In the genomic region with DNA sequence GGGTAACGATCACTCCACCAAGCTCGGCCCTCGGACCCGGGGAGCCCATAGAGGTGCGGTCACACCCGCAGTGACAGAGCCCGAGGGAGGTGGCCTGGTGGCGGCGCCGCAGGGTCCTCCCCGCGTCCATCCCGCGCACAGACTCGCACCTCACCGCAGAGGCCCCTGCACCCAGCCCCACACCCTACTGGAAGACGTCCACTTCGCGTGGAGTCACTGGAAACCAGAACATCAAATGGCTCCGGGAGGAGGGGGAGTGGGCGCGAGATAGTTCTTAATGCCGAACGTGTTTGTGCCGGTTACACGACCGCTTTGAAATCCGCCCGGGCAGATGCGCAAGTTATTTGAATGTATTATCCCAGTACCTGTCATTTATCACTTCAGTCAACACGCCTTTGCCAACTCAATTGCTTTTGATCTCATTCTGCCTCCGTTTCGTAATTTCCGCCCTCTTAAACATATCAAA, we compare ENCODE assay signal across 7 mouse cellular contexts. TPM values are rescaled to one million over a fixed set of nuclear protein-coding genes. Genes with fewer than 3 reads are reported as not detected.
DNase-seq lines count a peak whose midpoint lies in the region; ATAC-seq and TF ChIP-seq lines count a peak whose summit lies in the region.

No protein-coding gene starts in this region.

- H3K9ac ChIP-seq in limb, embryonic 14.5 days (ENCODE audit: low read depth, low read length, severe bottlenecking): peak overlapping the region; percentile 69
- peak overlapping the region; percentile 63 for H3K9ac ChIP-seq in midbrain, embryonic 14.5 days (replicated peaks; ENCODE audit: low read length)

- peaks cover 9% of the 10 kb centered on the region for H3K36me3 ChIP-seq in limb, embryonic 14.5 days (ENCODE audit: control insufficient read depth, insufficient read depth, low read length)
- no peaks in the 10 kb centered on the region for H3K36me3 ChIP-seq in midbrain, embryonic 14.5 days (ENCODE audit: control insufficient read depth, insufficient read depth, low read length)

- peak overlapping the region; percentile 97 for H3K27ac ChIP-seq in cortical plate, adult 2 months (ENCODE audit: insufficient read depth, low read length)
- peak overlapping the region; percentile 82 for H3K27ac ChIP-seq in limb, embryonic 14.5 days (replicated peaks; ENCODE audit: low read depth, low read length)
- peak overlapping the region; percentile 83 for H3K27ac ChIP-seq in midbrain, embryonic 14.5 days (replicated peaks; ENCODE audit: low read depth, low read length)

- peak; percentile 17 for ATAC-seq in limb, embryonic 14.5 days (ENCODE audit: low FRiP score, low read depth)
- peak; percentile 55 for ATAC-seq in midbrain, embryonic 14.5 days (ENCODE audit: low FRiP score, low TSS enrichment)

- peak; percentile 76 to 93 for DNase-seq in adrenal gland, adult (ENCODE audit: inconsistent age in 2 of 2, low spot score in 1 of 2)
- DNase-seq in heart, adult 18-20 months: peak; percentile 62 to 84
- peak; percentile 76 for DNase-seq in kidney, adult 18-20 months
- DNase-seq in limb, embryonic 14.5 days (ENCODE audit: low spot score): peak; percentile 66
- DNase-seq in midbrain, embryonic 14.5 days: peak; percentile 79
- DNase-seq in spleen, postnatal 4 days (ENCODE audit: low spot score in 2 of 2): peak; percentile 20 to 75

- peaks cover 2% of the 10 kb centered on the region; the same call in 1 of the 2 replicates for H3K4me1 ChIP-seq in cortical plate, adult 2 months (ENCODE audit: control insufficient read depth, insufficient read depth, low read length)
- peaks cover 15% of the 10 kb centered on the region for H3K4me1 ChIP-seq in limb, embryonic 14.5 days (ENCODE audit: control insufficient read depth, insufficient read depth, low read length)
- H3K4me1 ChIP-seq in midbrain, embryonic 14.5 days (ENCODE audit: control insufficient read depth, insufficient read depth, low read length): peaks cover 18% of the 10 kb centered on the region

- no peak for TF ChIP-seq CTCF in cortical plate, adult 2 months (IDR thresholded peaks at IDR 0.05; ENCODE audit: extremely low read depth, insufficient read depth, low read length)

- H3K4me2 ChIP-seq in limb, embryonic 14.5 days (replicated peaks; ENCODE audit: low read depth, low read length, severe bottlenecking): peak overlapping the region; percentile 90
- H3K4me2 ChIP-seq in midbrain, embryonic 14.5 days (ENCODE audit: low read length): peak overlapping the region; percentile 70

- H3K9me3 ChIP-seq in limb, embryonic 14.5 days (ENCODE audit: control insufficient read depth, low read length): no peaks in the 10 kb centered on the region
- H3K9me3 ChIP-seq in midbrain, embryonic 14.5 days (ENCODE audit: control insufficient read depth, low read length): no peaks in the 10 kb centered on the region

- WGBS in limb, embryonic 14.5 days: under 1% methylated on average over 31 of the region's 34 CpGs
- under 1% methylated on average over 34 of the region's 34 CpGs for WGBS in midbrain, embryonic 14.5 days

- no peaks in the 10 kb centered on the region for H3K27me3 ChIP-seq in limb, embryonic 14.5 days (ENCODE audit: control insufficient read depth, insufficient read depth, low read length)
- H3K27me3 ChIP-seq in midbrain, embryonic 14.5 days (ENCODE audit: control insufficient read depth, insufficient read depth, low read length): no peaks in the 10 kb centered on the region

- H3K4me3 ChIP-seq in cortical plate, adult 2 months (ENCODE audit: insufficient read depth, low read length): peak overlapping the region; percentile 91
- H3K4me3 ChIP-seq in limb, embryonic 14.5 days (replicated peaks; ENCODE audit: low read length): peak overlapping the region; percentile 66
- H3K4me3 ChIP-seq in midbrain, embryonic 14.5 days (replicated peaks; ENCODE audit: low read depth, low read length): peak overlapping the region; percentile 59

- peak; percentile 46; the same call in 1 of the 2 replicates for TF ChIP-seq POLR2A in cortical plate, adult 2 months (IDR thresholded peaks at IDR 0.05; ENCODE audit: extremely low read depth, insufficient read depth, low read length)
- TF ChIP-seq POLR2A in limb, embryonic 14.5 days (IDR thresholded peaks at IDR 0.05; ENCODE audit: borderline replicate concordance, extremely low read depth, insufficient read depth, insufficient read length): 0 out of 2 replicates have a peak, but pooled peaks have one; percentile 24

RNA-seq across cellular contexts. Expression of a gene that starts 1.5 kb away (rescaled TPM):
- 11.7 TPM in 2 replicates for polyA plus RNA-seq in cortical plate, adult 2 months (2012; rRNA removed)
- total RNA-seq in heart, adult 18-20 months (2021): 10 to 100 TPM; 19.1 to 22.8 TPM
- 14.1 and 15.2 TPM in 2 replicates for polyA plus RNA-seq in limb, embryonic 14.5 days (2012; rRNA removed)
- polyA plus RNA-seq in limb, embryonic 14.5 days (2014; fragmentation: Nextera tagmentation; extraction: Ambion mirVana): 41.0 and 45.3 TPM in 2 replicates
- 18.4 and 22.2 TPM in 2 replicates for polyA plus RNA-seq in midbrain, embryonic 14.5 days (2014; fragmentation: Nextera tagmentation; extraction: Ambion mirVana)

Comparison
In these comparisons a context has a peak if more than half of its experiments do, and no peak if none do; other contexts are left out.
1. Peak in every context shown above with its lines: DNase-seq, ATAC-seq, H3K4me3 ChIP-seq and H3K27ac ChIP-seq.